Mouse (Mus musculus) lung, embryonic 14.5 days (tissue): ENCODE measurements around the gene Fam57b. TPM values are rescaled to one million over a fixed set of nuclear protein-coding genes. Genes with fewer than 3 reads are reported as not detected.
A peak's percentile ranks its signal among the peaks of the same experiment; 100 is the strongest.

ENCODE experiments used
- ATAC-seq: fragments of 200-750 bp; cut with Nextera tagmentation; 2 replicates; pipeline ENCODE4 v1.8.0; 2017; ENCODE audit warnings: mild to moderate bottlenecking, moderate TSS enrichment, moderate library complexity; ENCODE audit not compliant: insufficient read depth
- DNase-seq: peaks from one replicate; pipeline ENCODE4 v3.0.0-alpha.2; 2015
- H3K27ac ChIP-seq: fragments of 300-500 bp; sonication (generic); 2 replicates; pipeline ENCODE4 v1.5.1; 2014; ENCODE audit warnings: low read depth, mild to moderate bottlenecking, moderate library complexity
- H3K27me3 ChIP-seq: fragments of 300-500 bp; sonication (generic); 2 replicates; pipeline ENCODE4 v1.6.1; 2014; ENCODE audit warnings: low read length, control low read depth; ENCODE audit not compliant: insufficient read depth
- H3K36me3 ChIP-seq: fragments of 300-500 bp; sonication (generic); 2 replicates; pipeline ENCODE4 v1.6.1; 2014; ENCODE audit warnings: control low read depth; ENCODE audit not compliant: insufficient read depth
- H3K4me1 ChIP-seq: fragments of 300-500 bp; sonication (generic); 2 replicates; pipeline ENCODE4 v1.6.1; 2014; ENCODE audit warnings: antibody characterized with exemption, control low read depth; ENCODE audit not compliant: insufficient read depth
- H3K4me2 ChIP-seq: fragments of 300-500 bp; sonication (generic); 2 replicates; pipeline ENCODE4 v1.6.1; 2014; ENCODE audit warnings: mild to moderate bottlenecking
- H3K4me3 ChIP-seq: fragments of 300-500 bp; sonication (generic); 2 replicates; pipeline ENCODE4 v1.5.1; 2014; ENCODE audit warnings: low read depth, low read length
- H3K9ac ChIP-seq: fragments of 300-500 bp; sonication (generic); 2 replicates; pipeline ENCODE4 v1.6.1; 2014
- H3K9me3 ChIP-seq: fragments of 300-500 bp; sonication (generic); 2 replicates; pipeline ENCODE4 v1.6.1; 2016; ENCODE audit warnings: low read depth, low read length, control low read depth
- CTCF ChIP-seq: IDR thresholded peaks from 2 replicates; pipeline ENCODE4 v1.5.1; 2016; ENCODE audit warnings: antibody characterized with exemption, low read depth
- WGBS: fragments of 180-500 bp; shearing (Covaris S2); extraction: QIAGEN DNeasy Blood & Tissue Kit; methylation state at CpG from one replicate; pipeline ENCODE4 v1.1.7; 2014; 5-methylcytosine and 5-hydroxymethylcytosine counted together
- polyA plus RNA-seq: library from polyadenylated mRNA; unstranded; fragments of >200 nt; fragmentation: Nextera tagmentation; extraction: Ambion mirVana; gene quantifications from 2 replicates; pipeline ENCODE4 v1.2.1, GENCODE M21; 2014

Fam57b gene
- polyA plus RNA-seq, 1 experiment from 2014 or later, result 0.17 TPM

- peak; percentile 92 for ATAC-seq
- DNase-seq, result peak; percentile 98
- peak within 1 kb of the TSS; percentile 84 for H3K27ac ChIP-seq
- H3K27me3 ChIP-seq, result no peaks in the 10 kb centered on the region
- peaks cover 7% of the 10 kb centered on the region for H3K4me1 ChIP-seq
- no peak for TF ChIP-seq CTCF
- H3K9me3 ChIP-seq, result no peaks in the 10 kb centered on the region
- peak within 1 kb of the TSS; percentile 73 for H3K4me3 ChIP-seq
- peak within 1 kb of the TSS; percentile 77 for H3K4me2 ChIP-seq
- peaks cover 66% of the 10 kb centered on the region for H3K36me3 ChIP-seq
- H3K9ac ChIP-seq, result peak within 1 kb of the TSS; percentile 80
- 1% methylated on average over 42 of the region's 42 CpGs for WGBS
Observed at GRCm38 (mm10) chr7:126861429-126862130, 64.1 kb downstream of the Fam57b start, which contains the start of gene Hirip3. Hirip3 (plus strand) TSS chr7:126861972.

- H3K4me1 ChIP-seq, result peaks cover 7% of the 10 kb centered on the region
- H3K27ac ChIP-seq, result peak within 1 kb of the TSS; percentile 84
- H3K36me3 ChIP-seq, result peaks cover 66% of the 10 kb centered on the region
- H3K9me3 ChIP-seq, result no peaks in the 10 kb centered on the region
- ATAC-seq (peak; percentile 66), DNase-seq (peak; percentile 99)
- H3K4me3 ChIP-seq, result peak within 1 kb of the TSS; percentile 73
- peak within 1 kb of the TSS; percentile 77 for H3K4me2 ChIP-seq
- H3K27me3 ChIP-seq, result no peaks in the 10 kb centered on the region
- peak within 1 kb of the TSS; percentile 80 for H3K9ac ChIP-seq
- 0 out of 2 replicates have a peak, but pooled peaks have one; percentile 8 for TF ChIP-seq CTCF
- WGBS, result under 1% methylated on average over 41 of the region's 41 CpGs
Observed at GRCm38 (mm10) chr7:126862147-126862784, 64.8 kb downstream of the Fam57b start, which contains the start of gene Ino80e. Ino80e (minus strand) TSS chr7:126862377.

- 46% methylated on average over 6 of the region's 6 CpGs for WGBS
- Histone ChIP-seq H3K9ac (peak overlapping the region; percentile 80), H3K4me3 (peak overlapping the region; percentile 73), H3K4me2 (peak overlapping the region; percentile 77), H3K9me3 (no peaks in the 10 kb centered on the region), H3K27ac (peak overlapping the region; percentile 30; the same call in 1 of the 2 replicates), H3K36me3 (peaks cover 67% of the 10 kb centered on the region), H3K27me3 (no peaks in the 10 kb centered on the region), H3K4me1 (peaks cover 7% of the 10 kb centered on the region)
- TF ChIP-seq CTCF, result no peak
- ATAC-seq (no peak), DNase-seq (no peak)
Observed at GRCm38 (mm10) chr7:126863791-126864190, 66.3 kb downstream of the Fam57b start.

GRCm38 (mm10) chr7:126867534-126867933 is 70.1 kb downstream of the Fam57b start:
- no peaks in the 10 kb centered on the region for H3K9me3 ChIP-seq
- no peak overlapping the region for H3K27ac ChIP-seq
- no peak overlapping the region for H3K4me2 ChIP-seq
- ATAC-seq (no peak), DNase-seq (no peak)
- H3K27me3 ChIP-seq, result no peaks in the 10 kb centered on the region
- 71% methylated on average over 2 of the region's 2 CpGs for WGBS
- H3K4me3 ChIP-seq, result no peak overlapping the region
- no peak overlapping the region for H3K9ac ChIP-seq
- H3K4me1 ChIP-seq, result no peaks in the 10 kb centered on the region; the same call in 1 of the 2 replicates
- TF ChIP-seq CTCF, result no peak
- peaks cover 93% of the 10 kb centered on the region for H3K36me3 ChIP-seq

- Histone ChIP-seq H3K9ac (no peak overlapping the region), H3K27ac (no peak overlapping the region), H3K36me3 (peaks cover 98% of the 10 kb centered on the region), H3K9me3 (no peaks in the 10 kb centered on the region), H3K4me1 (no peaks in the 10 kb centered on the region; the same call in 1 of the 2 replicates), H3K4me3 (no peak overlapping the region), H3K4me2 (no peak overlapping the region), H3K27me3 (no peaks in the 10 kb centered on the region)
- TF ChIP-seq CTCF, result no peak
- ATAC-seq, result no peak
- WGBS, result 73% methylated on average over 12 of the region's 12 CpGs
- DNase-seq, result no peak
Observed at GRCm38 (mm10) chr7:126868003-126868402, 70.5 kb downstream of the Fam57b start.

GRCm38 (mm10) chr7:126869780-126870519 is 72.5 kb downstream of the Fam57b start:
- H3K4me2 ChIP-seq, result no peak overlapping the region
- no peaks in the 10 kb centered on the region for H3K4me1 ChIP-seq
- DNase-seq, result no peak
- no peak for TF ChIP-seq CTCF
- H3K9ac ChIP-seq, result no peak overlapping the region
- H3K36me3 ChIP-seq, result peaks cover 100% of the 10 kb centered on the region
- H3K9me3 ChIP-seq, result no peaks in the 10 kb centered on the region
- H3K4me3 ChIP-seq, result no peak overlapping the region
- no peak for ATAC-seq
- H3K27me3 ChIP-seq, result no peaks in the 10 kb centered on the region
- no peak overlapping the region for H3K27ac ChIP-seq
- 89% methylated on average over 23 of the region's 23 CpGs for WGBS
